Mouse (Mus musculus) brain, embryonic 14.5 days (tissue): Measurements from ENCODE around the gene Pus3.

Experiments
- CTCF ChIP-seq: fragments of 200-500 bp; IDR thresholded peaks from 2 replicates; pipeline ENCODE4 v1.5.1; 2012; ENCODE audit warnings: inconsistent platforms, mild to moderate bottlenecking, moderate library complexity, borderline replicate concordance; ENCODE audit not compliant: insufficient read depth, insufficient read length; ENCODE audit errors: extremely low read depth
- POLR2A ChIP-seq: fragments of 200-500 bp; IDR thresholded peaks from 2 replicates; pipeline ENCODE4 v1.6.1; 2012; ENCODE audit warnings: mild to moderate bottlenecking, inconsistent platforms, borderline replicate concordance; ENCODE audit not compliant: poor library complexity, insufficient read depth, insufficient read length, severe bottlenecking; ENCODE audit errors: extremely low read depth

DNA sequence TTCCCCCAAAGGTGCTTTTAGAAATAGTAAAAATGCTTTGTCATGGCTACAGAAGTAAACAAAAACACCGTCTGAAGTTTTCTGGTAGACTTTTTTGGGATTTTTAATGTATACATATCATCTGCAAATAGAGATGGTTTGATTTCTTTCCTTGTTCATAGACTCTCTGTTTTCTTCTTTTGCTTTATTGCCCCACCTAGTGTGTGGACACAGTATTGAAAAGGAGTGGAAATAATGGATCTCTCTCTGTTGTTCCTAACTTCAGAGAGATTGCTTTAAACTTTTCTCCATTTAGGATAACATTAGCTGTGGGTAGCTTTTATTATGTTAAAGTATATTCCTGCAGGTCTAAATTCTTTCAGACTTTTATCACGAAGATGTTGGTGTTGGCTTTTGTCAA is 55.6 kb downstream of the Pus3 start:
- TF ChIP-seq POLR2A = no peak
- no peak for TF ChIP-seq CTCF
